Mouse (Mus musculus) lung, postnatal 0 days (tissue): ENCODE measurements around the gene Entpd1. TPM values are rescaled to one million over a fixed set of nuclear protein-coding genes. Genes with fewer than 3 reads are reported as not detected.

ENCODE experiments used
- ATAC-seq: fragments of 200-750 bp; cut with Nextera tagmentation; 2 replicates; pipeline ENCODE4 v1.8.0; 2017; ENCODE audit warnings: moderate library complexity
- DNase-seq: peaks from one replicate; pipeline ENCODE4 v3.0.0-alpha.2; 2016; ENCODE audit warnings: low spot score
- H3K27ac ChIP-seq: fragments of 300-500 bp; sonication (generic); 2 replicates; pipeline ENCODE4 v1.5.1; 2014; ENCODE audit warnings: antibody characterized with exemption, mild to moderate bottlenecking, low read length, mixed read lengths
- H3K27me3 ChIP-seq: fragments of 300-500 bp; sonication (generic); replicated peaks from 2 replicates; pipeline ENCODE4 v1.6.1; 2014; ENCODE audit warnings: low read length, mixed read lengths; ENCODE audit not compliant: insufficient read depth
- H3K36me3 ChIP-seq: fragments of 300-500 bp; sonication (generic); 2 replicates; pipeline ENCODE4 v1.6.1; 2014; ENCODE audit warnings: low read length, mixed read lengths; ENCODE audit not compliant: insufficient read depth
- H3K4me1 ChIP-seq: fragments of 300-500 bp; sonication (generic); 2 replicates; pipeline ENCODE4 v1.6.1; 2014; ENCODE audit warnings: antibody characterized with exemption, low read depth, low read length, mixed read lengths; ENCODE audit not compliant: insufficient read depth
- H3K4me2 ChIP-seq: fragments of 300-500 bp; sonication (generic); replicated peaks from 2 replicates; pipeline ENCODE4 v1.6.1; 2014; ENCODE audit warnings: low read depth, mild to moderate bottlenecking, low read length, moderate library complexity, mixed read lengths
- H3K4me3 ChIP-seq: fragments of 300-500 bp; sonication (generic); 2 replicates; pipeline ENCODE4 v1.5.1; 2014; ENCODE audit warnings: low read depth, low read length
- H3K9ac ChIP-seq: fragments of 300-500 bp; sonication (generic); replicated peaks from 2 replicates; pipeline ENCODE4 v1.6.1; 2014; ENCODE audit warnings: low read depth, mild to moderate bottlenecking
- H3K9me3 ChIP-seq: fragments of 300-500 bp; sonication (generic); 2 replicates; pipeline ENCODE4 v1.6.1; 2016; ENCODE audit warnings: low read length, mixed read lengths
- CTCF ChIP-seq: IDR thresholded peaks from 2 replicates; pipeline ENCODE4 v1.5.1; 2016; ENCODE audit warnings: antibody characterized with exemption, mild to moderate bottlenecking
- EP300 ChIP-seq: IDR thresholded peaks from 2 replicates; pipeline ENCODE4 v1.6.1; 2016; ENCODE audit warnings: antibody characterized with exemption, mild to moderate bottlenecking, control low read depth
- WGBS: fragments of 180-500 bp; shearing (Covaris S2); extraction: QIAGEN DNeasy Blood & Tissue Kit; methylation state at CpG from one replicate; pipeline ENCODE4 v1.1.7; 2014; 5-methylcytosine and 5-hydroxymethylcytosine counted together
- polyA plus RNA-seq: library from polyadenylated mRNA; unstranded; fragments of >200 nt; fragmentation: Nextera tagmentation; extraction: Ambion mirVana; gene quantifications from 2 replicates; pipeline ENCODE4 v1.2.1, GENCODE M21; 2015

The Entpd1 gene
- polyA plus RNA-seq, 1 experiment from 2014 or later = 32.2 TPM

DNA sequence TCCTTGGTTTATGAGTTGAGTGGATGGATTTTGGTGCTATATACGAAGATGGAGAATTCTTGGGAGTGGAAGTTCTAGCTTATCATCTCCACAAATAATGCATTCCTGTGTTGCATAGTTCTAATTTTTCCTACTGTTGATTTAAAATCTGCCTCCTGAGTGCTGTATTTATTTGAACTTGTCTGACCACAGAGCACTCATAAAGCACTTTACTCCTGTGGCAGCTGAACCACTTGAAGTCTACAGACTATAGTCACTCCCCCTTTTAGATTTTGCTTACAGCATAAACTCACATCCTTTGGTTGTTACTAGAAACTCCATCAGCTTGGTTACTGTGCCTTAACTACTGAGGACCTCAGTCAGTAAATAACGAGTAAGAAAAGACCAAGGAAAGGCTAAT, 155.0 kb downstream of the Entpd1 start:
- WGBS = 57% methylated on average over 2 of the region's 2 CpGs
- no peaks in the 10 kb centered on the region for H3K27me3 ChIP-seq
- H3K27ac ChIP-seq = no peak overlapping the region
- H3K4me2 ChIP-seq = no peak overlapping the region
- peak; percentile 93 for ATAC-seq
- H3K4me3 ChIP-seq = no peak overlapping the region
- no peak overlapping the region for H3K9ac ChIP-seq
- TF ChIP-seq EP300 (peak; percentile 97), CTCF (no peak)
- 0 out of 2 replicates have a peak, but pooled peaks cover 2% of the 10 kb centered on the region for H3K4me1 ChIP-seq
- H3K9me3 ChIP-seq = no peaks in the 10 kb centered on the region
- DNase-seq = peak; percentile 90
- no peaks in the 10 kb centered on the region for H3K36me3 ChIP-seq

DNA sequence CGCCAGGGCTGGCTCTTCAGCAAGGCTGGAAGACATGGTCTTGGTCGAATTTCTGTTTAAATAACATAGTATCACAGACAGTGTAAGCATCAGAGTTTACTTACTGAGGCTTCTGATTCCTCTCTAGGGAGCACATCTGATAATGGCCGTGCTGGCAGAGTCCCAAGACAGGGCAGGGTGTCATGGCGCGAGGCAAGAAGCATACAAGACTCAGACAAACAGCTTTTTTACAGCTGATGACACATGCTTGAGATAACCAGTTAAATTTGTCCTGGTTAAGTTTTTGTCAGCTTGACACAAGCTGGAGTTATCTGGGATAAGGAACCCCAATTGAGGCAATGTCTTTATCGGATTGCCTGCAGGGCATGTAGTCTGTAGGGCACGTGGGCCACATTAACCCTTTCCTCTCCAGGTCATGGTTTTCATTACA, 157.2 kb downstream of the Entpd1 start:
- H3K4me3 ChIP-seq = no peak overlapping the region
- H3K4me2 ChIP-seq = no peak overlapping the region
- WGBS = 23% methylated on average over 7 of the region's 7 CpGs
- ATAC-seq (no peak), DNase-seq (peak; percentile 22)
- TF ChIP-seq CTCF (no peak), EP300 (no peak)
- H3K36me3 ChIP-seq = no peaks in the 10 kb centered on the region
- no peaks in the 10 kb centered on the region for H3K9me3 ChIP-seq
- no peaks in the 10 kb centered on the region for H3K27me3 ChIP-seq
- no peak overlapping the region for H3K27ac ChIP-seq
- H3K4me1 ChIP-seq = 0 out of 2 replicates have a peak, but pooled peaks cover 2% of the 10 kb centered on the region
- no peak overlapping the region for H3K9ac ChIP-seq

DNA sequence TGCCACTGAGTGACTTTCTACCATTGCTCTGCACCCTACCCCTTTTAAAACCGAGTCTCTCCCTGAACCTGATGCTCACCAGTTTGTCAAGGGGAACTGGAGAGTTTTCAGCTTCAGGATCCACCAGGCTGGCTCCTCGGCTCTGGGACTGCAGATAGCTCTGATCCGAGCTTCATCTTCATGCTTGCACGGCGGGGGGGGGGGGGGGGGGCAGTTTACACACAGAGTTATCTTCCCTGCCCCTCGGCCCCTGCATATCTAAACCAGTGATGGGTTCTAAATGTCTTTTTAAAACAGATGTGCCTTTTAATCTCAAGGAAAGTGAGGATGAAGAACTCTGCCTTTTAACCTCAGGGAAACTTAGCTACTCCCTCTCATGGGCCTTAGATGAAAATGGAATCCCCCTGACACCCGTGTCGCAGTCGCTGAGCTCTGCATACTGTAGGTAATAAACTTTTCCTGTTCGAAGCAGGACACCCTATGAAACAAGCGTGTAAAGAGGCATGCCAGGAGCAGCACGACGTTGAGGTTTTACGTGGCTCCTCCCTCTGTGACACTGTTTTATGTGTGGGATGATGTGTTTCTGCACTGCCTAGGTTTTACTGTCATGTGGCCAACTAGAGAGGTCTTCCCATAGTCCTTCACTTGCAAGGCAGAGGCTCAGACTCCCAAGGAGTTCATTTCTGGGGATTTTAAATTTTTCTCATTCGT, 176.0 kb downstream of the Entpd1 start:
- DNase-seq (no peak), ATAC-seq (no peak)
- 56% methylated on average over 14 of the region's 15 CpGs for WGBS
- Histone ChIP-seq H3K27me3 (no peaks in the 10 kb centered on the region), H3K9ac (no peak overlapping the region), H3K4me3 (no peak overlapping the region), H3K36me3 (no peaks in the 10 kb centered on the region), H3K27ac (no peak overlapping the region), H3K4me2 (no peak overlapping the region), H3K9me3 (no peaks in the 10 kb centered on the region), H3K4me1 (no peaks in the 10 kb centered on the region)
- TF ChIP-seq EP300 (no peak), CTCF (no peak)

DNA sequence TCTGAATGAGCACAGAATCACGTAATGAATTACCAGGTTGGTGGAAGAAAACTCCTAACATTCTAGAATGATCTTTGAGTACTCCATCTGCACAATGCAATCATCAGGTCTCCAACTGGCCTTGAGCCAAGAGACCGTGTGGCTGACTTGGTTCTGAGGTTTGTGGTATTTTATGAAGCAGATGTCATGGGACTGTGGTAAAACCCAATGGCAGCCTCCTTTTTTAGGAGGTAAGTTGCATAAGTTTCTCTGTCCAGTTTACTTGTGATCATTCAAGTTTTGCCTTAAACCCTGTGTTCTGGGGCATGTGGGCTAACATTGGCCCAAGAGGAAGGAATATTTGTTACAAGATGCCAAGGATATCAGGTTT, 176.5 kb downstream of the Entpd1 start:
- Histone ChIP-seq H3K27me3 (no peaks in the 10 kb centered on the region), H3K36me3 (no peaks in the 10 kb centered on the region), H3K4me3 (no peak overlapping the region), H3K4me2 (no peak overlapping the region), H3K4me1 (no peaks in the 10 kb centered on the region), H3K9me3 (no peaks in the 10 kb centered on the region), H3K9ac (no peak overlapping the region), H3K27ac (no peak overlapping the region)
- 46% methylated on average over 2 of the region's 2 CpGs for WGBS
- ATAC-seq (no peak), DNase-seq (no peak)
- TF ChIP-seq CTCF (no peak), EP300 (no peak)

Other genes with a start within 250 kb of the Entpd1 start
- gene Sorbs1, start 98.6 kb upstream of the Entpd1 start, polyA plus RNA-seq = 36.4 and 38.7 TPM in 2 replicates
- 11.1 and 13.6 TPM in 2 replicates for gene Aldh18a1, start 23.9 kb upstream of the Entpd1 start, polyA plus RNA-seq
- 7.2 and 7.8 TPM in 2 replicates for gene Tctn3, start 133 bp upstream of the Entpd1 start, polyA plus RNA-seq
- 0.21 and 0.33 TPM in 2 replicates for gene Cc2d2b, start 136.4 kb downstream of the Entpd1 start, polyA plus RNA-seq
- 12.7 and 14.8 TPM in 2 replicates for gene Ccnj, start 218.9 kb downstream of the Entpd1 start, polyA plus RNA-seq